ENCODE assay signal across 17 mouse cellular contexts in genomic region chr1:138584423-138585013, GRCm38 (mm10).
"Had no signal": no experiment of that assay in that cellular context is flagged by ENCODE, and none has a peak within 500 bp of the region (broad histone marks: within the 10 kb centered on the region; RNA-seq: fewer than 3 reads in every experiment).

No protein-coding gene starts in this region.

- H3K27ac ChIP-seq: kidney, embryonic 15.5 days; limb, embryonic 10.5 days; liver, embryonic 15.5 days; macrophage; midbrain, embryonic 12.5 days; neural tube, embryonic 12.5 days; stomach, postnatal 0 days had no signal

- H3K9me3 ChIP-seq: kidney, embryonic 15.5 days; limb, embryonic 10.5 days; liver, embryonic 15.5 days; midbrain, embryonic 12.5 days; neural tube, embryonic 12.5 days had no signal

- H3K27me3 ChIP-seq: kidney, embryonic 15.5 days; liver, embryonic 15.5 days; midbrain, embryonic 12.5 days; neural tube, embryonic 12.5 days had no signal

- H3K4me3 ChIP-seq: kidney, embryonic 15.5 days; limb, embryonic 10.5 days; liver, embryonic 15.5 days; midbrain, embryonic 12.5 days; neural tube, embryonic 12.5 days had no signal

- H3K36me3 ChIP-seq: liver, embryonic 15.5 days; midbrain, embryonic 12.5 days; neural tube, embryonic 12.5 days had no signal

- H3K4me1 ChIP-seq: midbrain, embryonic 12.5 days; neural tube, embryonic 12.5 days had no signal

- DNase-seq: kidney, adult 18-20 months; kidney, postnatal 14 days; lung, embryonic 14.5 days; lung, postnatal 14 days; right cerebral cortex, adult 18-20 months; right cerebral cortex, postnatal 25 days; thymus, adult 18-20 months; thymus, postnatal 36 days had no signal

- ATAC-seq: midbrain, embryonic 16.5 days had no signal

- H3K4me2 ChIP-seq: kidney, embryonic 15.5 days; liver, embryonic 11.5 days; liver, embryonic 15.5 days; lung, embryonic 14.5 days; midbrain, embryonic 12.5 days; neural tube, embryonic 12.5 days had no signal

- H3K9ac ChIP-seq: kidney, embryonic 15.5 days; liver, embryonic 15.5 days; lung, embryonic 14.5 days; midbrain, embryonic 12.5 days; neural tube, embryonic 12.5 days had no signal
